Mouse (Mus musculus) mammary gland, adult 2 months (tissue): ENCODE measurements around the gene Olfr169. TPM values are rescaled to one million over a fixed set of nuclear protein-coding genes. Genes with fewer than 3 reads are reported as not detected.

Source experiments
- polyA plus RNA-seq: library from polyadenylated mRNA; depleted of rRNA; stranded (reverse); fragments of >200 nt; gene quantifications from 2 replicates; pipeline ENCODE4 v1.2.3, GENCODE M21; 2012; ENCODE audit warnings: low replicate concordance; rRNA removed

Olfr169 gene
- not detected in 2 replicates for polyA plus RNA-seq

GRCm38 (mm10) chr16:19571709-19572108 lies at the start of gene Olfr169:
Gene Olfr169, minus strand, starts transcription at chr16:19571809.

GRCm38 (mm10) chr16:19611782-19612181 lies 40.2 kb upstream of the Olfr169 start, which contains the start of gene Olfr170:
Gene Olfr170, minus strand, starts transcription at chr16:19611882.

GRCm38 (mm10) chr16:19535455-19535854 lies 36.2 kb downstream of the Olfr169 start, which contains the start of gene Olfr168:
Gene Olfr168, minus strand, starts transcription at chr16:19535555.

DNA sequence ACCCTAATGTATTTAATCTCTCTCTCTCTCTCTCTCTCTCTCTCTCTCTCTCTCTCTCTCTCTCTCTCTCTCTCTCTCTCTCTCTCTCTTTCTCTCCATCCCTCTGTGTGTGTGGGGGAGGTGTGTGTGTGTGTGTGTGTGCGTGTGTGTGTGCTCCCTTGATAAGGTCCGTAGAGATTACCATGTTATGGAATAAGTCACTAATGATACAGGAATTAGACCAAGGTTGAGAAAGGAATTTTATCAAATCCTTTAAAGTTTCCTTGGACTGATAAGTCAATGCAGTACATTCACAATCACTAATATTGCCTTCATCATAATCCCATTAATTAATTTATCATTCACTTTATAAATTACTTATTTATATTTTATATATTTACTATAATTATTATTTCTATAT lies 49.4 kb downstream of the Olfr169 start, which contains the start of gene Olfr167:
Gene Olfr167, minus strand, starts transcription at position 101 of the 400 bp plus-strand sequence.

Other genes starting within 250 kb of the Olfr169 start
- gene Olfr165, start 148.7 kb downstream of the Olfr169 start, polyA plus RNA-seq: not detected in 2 replicates
- 0.11 TPM in 1 of 2 replicates, not detected in the other for gene Olfr166, start 88.1 kb downstream of the Olfr169 start, polyA plus RNA-seq
- gene Olfr167, start 49.5 kb downstream of the Olfr169 start, polyA plus RNA-seq: not detected in 2 replicates
- gene Olfr168, start 36.3 kb downstream of the Olfr169 start, polyA plus RNA-seq: not detected in 2 replicates
- not detected in 2 replicates for gene Olfr170, start 40.1 kb upstream of the Olfr169 start, polyA plus RNA-seq
- gene Olfr171, start 58.1 kb upstream of the Olfr169 start, polyA plus RNA-seq: not detected in 2 replicates
- 0.10 and 0.14 TPM in 2 replicates for gene Lamp3, start 134.6 kb upstream of the Olfr169 start, polyA plus RNA-seq
- gene B3gnt5, start 188.4 kb upstream of the Olfr169 start, polyA plus RNA-seq: 2.3 and 4.2 TPM in 2 replicates